Mouse (Mus musculus): ENCODE measurements around the gene Chfr. TPM values are rescaled to one million over a fixed set of nuclear protein-coding genes. Genes with fewer than 3 reads are reported as not detected.

The Chfr gene
- total and polyA plus RNA-seq, 2 experiments = 18.4 to 19.8 TPM

DNA sequence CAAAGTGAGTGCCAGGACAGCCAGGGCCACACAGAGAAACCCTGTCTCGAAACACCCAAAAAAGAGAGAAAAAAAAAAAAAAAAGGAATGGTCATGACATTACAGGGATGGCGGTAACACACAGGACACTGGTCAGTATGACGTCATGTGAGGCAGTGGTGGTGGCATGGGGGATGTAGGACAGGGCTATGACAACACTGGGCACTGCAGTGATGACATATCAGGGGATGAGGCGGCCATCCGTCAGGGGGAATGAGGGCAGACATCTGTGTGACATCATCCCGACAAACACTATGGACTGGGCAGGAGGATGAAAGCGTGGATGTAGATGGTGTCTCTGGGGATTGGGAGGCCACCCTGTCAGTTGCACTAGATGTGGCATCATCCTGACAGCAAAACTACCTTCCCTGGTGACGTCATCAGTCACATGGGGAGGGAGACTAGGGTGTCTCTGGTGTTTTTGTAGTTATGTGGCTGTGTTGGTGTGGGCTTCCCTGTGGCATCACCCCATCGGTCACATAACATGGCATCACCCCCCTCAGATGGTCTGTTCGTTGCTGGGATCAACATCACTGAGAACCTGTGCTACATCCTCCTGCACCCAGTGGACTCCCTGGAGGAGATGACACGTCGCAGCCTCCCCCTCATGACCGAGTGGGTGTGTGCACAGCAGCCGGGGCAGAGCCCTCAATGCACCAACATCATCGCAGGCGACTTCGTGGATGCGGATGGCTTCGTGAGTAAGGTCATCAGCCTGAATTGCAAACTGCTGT, 32.6 kb upstream of the Chfr start:
- no peak overlapping the region for H3K27ac ChIP-seq (replicated peaks; ENCODE audit: insufficient read depth, low read depth, low read length)
- H3K36me3 ChIP-seq (ENCODE audit: control insufficient read depth, insufficient read depth, low read length) = peaks cover 9% of the 10 kb centered on the region; the same call in 1 of the 2 replicates
- no peak overlapping the region for H3K9ac ChIP-seq (ENCODE audit: low read depth, low read length)
- 95% methylated on average over 19 of the region's 19 CpGs for WGBS
- no peaks in the 10 kb centered on the region for H3K27me3 ChIP-seq (ENCODE audit: control insufficient read depth, insufficient read depth, low read length)
- DNase-seq (ENCODE audit: extremely low read depth, low read depth, low spot score) = no peak
- H3K79me2 ChIP-seq (ENCODE audit: control insufficient read depth, insufficient read depth, low read length) = peaks cover 6% of the 10 kb centered on the region; the same call in 1 of the 2 replicates
- H3K4me1 ChIP-seq (ENCODE audit: control insufficient read depth, insufficient read depth, low read length) = peaks cover 14% of the 10 kb centered on the region
- H3K4me3 ChIP-seq (ENCODE audit: insufficient read depth, low read depth, low read length) = no peak overlapping the region
- TF ChIP-seq POLR2A (IDR thresholded peaks at IDR 0.05; ENCODE audit: extremely low read depth, insufficient read depth, low read length) (no peak), CTCF (IDR thresholded peaks at IDR 0.05; ENCODE audit: low read depth, low read length) (no peak)

DNA sequence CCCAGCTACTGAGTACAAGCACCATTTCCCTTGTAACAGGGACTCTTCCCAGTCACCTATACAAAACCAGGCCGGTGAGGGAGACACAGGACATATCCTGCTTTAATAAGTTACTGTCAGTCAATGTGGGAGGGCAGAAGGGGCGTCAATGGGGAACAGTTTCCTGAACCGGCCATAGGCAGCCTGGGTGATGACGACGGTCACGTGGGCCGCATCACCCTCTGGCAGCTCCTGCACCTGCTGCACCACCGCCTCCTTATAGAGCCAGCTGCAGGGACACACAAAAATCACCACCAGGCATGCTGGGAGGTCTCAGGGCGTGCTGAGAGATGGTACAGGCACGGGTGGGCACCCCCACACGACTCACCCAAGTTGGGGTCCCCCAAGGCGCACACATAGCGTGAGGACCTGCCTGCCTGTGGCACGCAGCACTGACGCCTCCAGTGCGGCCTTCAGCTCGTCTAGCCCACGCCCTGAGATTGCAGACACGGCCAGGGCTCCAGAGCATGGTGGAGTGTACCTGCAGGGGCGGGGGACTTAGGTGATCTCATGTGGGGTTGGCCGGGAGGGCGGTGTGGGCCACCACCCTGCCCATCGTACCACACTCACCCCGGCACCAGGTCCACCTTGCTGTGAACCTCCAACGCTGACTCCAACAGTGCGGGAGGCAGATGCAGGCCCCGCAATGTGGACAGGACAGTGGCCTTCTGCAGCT, 31.6 kb upstream of the Chfr start:
- Histone ChIP-seq H3K9ac (ENCODE audit: low read depth, low read length) (no peak overlapping the region), H3K36me3 (ENCODE audit: control insufficient read depth, insufficient read depth, low read length) (peaks cover 9% of the 10 kb centered on the region; the same call in 1 of the 2 replicates), H3K4me1 (ENCODE audit: control insufficient read depth, insufficient read depth, low read length) (peaks cover 14% of the 10 kb centered on the region), H3K27ac (replicated peaks; ENCODE audit: insufficient read depth, low read depth, low read length) (no peak overlapping the region), H3K4me3 (ENCODE audit: insufficient read depth, low read depth, low read length) (no peak overlapping the region), H3K79me2 (ENCODE audit: control insufficient read depth, insufficient read depth, low read length) (peaks cover 6% of the 10 kb centered on the region; the same call in 1 of the 2 replicates), H3K27me3 (ENCODE audit: control insufficient read depth, insufficient read depth, low read length) (no peaks in the 10 kb centered on the region)
- no peak for DNase-seq (ENCODE audit: extremely low read depth, low read depth, low spot score)
- TF ChIP-seq CTCF (IDR thresholded peaks at IDR 0.05; ENCODE audit: low read depth, low read length) = no peak
- TF ChIP-seq POLR2A (IDR thresholded peaks at IDR 0.05; ENCODE audit: extremely low read depth, insufficient read depth, low read length) = no peak
- WGBS = 96% methylated on average over 27 of the region's 27 CpGs

DNA sequence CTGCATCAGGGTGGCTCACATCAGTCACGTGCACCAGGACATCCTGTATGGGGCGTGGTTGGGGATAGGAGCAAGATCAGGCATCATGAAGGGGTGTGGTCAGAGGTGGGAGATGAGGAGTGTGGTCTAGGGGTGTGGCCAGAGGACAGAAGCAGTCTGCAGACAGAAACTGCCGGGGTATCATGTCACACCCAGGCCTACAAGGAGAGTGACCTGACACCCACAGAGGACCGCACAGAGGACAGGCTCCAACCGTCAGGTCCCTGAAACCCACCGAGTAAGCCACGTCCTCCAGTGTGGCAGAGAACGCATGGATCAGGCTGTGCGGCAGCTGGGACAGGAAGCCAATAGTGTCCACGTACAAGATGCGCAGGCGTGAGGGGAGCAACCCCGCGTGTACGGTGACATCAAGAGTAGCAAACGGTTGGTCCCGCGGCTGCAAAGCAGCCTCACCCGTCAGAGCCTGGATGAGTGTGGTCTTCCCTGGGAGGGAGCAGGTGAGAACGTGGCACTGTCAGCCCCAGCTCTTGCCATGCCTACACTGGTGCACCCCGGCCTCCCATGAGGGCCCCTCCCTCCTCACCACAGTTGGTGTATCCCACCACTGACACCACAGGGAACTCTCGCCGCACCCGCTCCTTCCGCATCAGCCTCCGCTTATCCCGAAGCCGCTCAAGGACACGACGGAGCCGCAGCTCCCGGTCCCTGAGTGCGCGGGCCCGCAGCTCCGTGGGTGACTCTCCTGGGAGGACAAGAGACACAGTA, 30.8 kb upstream of the Chfr start:
- H3K27me3 ChIP-seq (ENCODE audit: control insufficient read depth, insufficient read depth, low read length) = no peaks in the 10 kb centered on the region
- no peak for DNase-seq (ENCODE audit: extremely low read depth, low read depth, low spot score)
- H3K27ac ChIP-seq (replicated peaks; ENCODE audit: insufficient read depth, low read depth, low read length) = no peak overlapping the region
- no peak for TF ChIP-seq POLR2A (IDR thresholded peaks at IDR 0.05; ENCODE audit: extremely low read depth, insufficient read depth, low read length)
- no peak for TF ChIP-seq CTCF (IDR thresholded peaks at IDR 0.05; ENCODE audit: low read depth, low read length)
- H3K4me1 ChIP-seq (ENCODE audit: control insufficient read depth, insufficient read depth, low read length) = peaks cover 14% of the 10 kb centered on the region
- H3K79me2 ChIP-seq (ENCODE audit: control insufficient read depth, insufficient read depth, low read length) = peaks cover 6% of the 10 kb centered on the region; the same call in 1 of the 2 replicates
- WGBS = 97% methylated on average over 36 of the region's 36 CpGs
- H3K4me3 ChIP-seq (ENCODE audit: insufficient read depth, low read depth, low read length) = no peak overlapping the region
- peaks cover 9% of the 10 kb centered on the region; the same call in 1 of the 2 replicates for H3K36me3 ChIP-seq (ENCODE audit: control insufficient read depth, insufficient read depth, low read length)
- no peak overlapping the region for H3K9ac ChIP-seq (ENCODE audit: low read depth, low read length)

DNA sequence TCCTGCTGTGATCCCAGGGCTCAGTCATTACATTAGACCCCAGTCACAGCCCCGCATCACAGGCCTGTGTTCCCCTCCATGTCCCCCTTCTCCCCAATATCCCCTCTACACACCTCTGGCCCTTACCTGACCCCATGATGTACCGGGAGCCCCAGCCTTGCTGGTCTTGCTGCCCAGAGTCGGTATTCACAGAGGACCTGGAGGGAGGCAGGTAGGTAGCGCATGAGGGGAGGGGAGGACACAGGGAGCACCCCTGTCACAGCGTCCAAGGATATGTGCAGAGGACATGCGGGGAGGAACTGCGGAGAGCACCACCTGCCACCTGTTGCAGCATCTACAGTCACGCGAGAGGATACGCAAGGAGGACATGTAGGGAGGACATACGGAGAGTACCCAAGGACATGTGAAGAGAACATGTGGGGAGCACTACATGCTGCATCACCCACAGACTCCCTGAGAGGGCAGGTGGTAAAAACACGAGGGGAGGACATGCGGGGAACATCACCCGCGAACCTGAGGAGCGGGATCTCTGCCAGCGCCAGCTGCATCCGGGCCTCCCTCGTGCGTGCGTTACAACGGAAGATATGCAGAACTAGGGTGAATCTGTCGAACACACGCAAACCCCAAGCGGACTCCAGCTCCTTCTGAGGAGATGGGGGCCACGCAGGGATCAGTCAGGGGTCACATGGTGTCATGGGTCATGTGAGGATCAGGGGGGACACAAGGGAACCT, 29.3 kb upstream of the Chfr start:
- no peak for DNase-seq (ENCODE audit: extremely low read depth, low read depth, low spot score)
- Histone ChIP-seq H3K27me3 (ENCODE audit: control insufficient read depth, insufficient read depth, low read length) (no peaks in the 10 kb centered on the region), H3K9ac (ENCODE audit: low read depth, low read length) (no peak overlapping the region), H3K4me1 (ENCODE audit: control insufficient read depth, insufficient read depth, low read length) (peaks cover 12% of the 10 kb centered on the region), H3K27ac (replicated peaks; ENCODE audit: insufficient read depth, low read depth, low read length) (no peak overlapping the region), H3K36me3 (ENCODE audit: control insufficient read depth, insufficient read depth, low read length) (peaks cover 9% of the 10 kb centered on the region; the same call in 1 of the 2 replicates), H3K79me2 (ENCODE audit: control insufficient read depth, insufficient read depth, low read length) (peaks cover 6% of the 10 kb centered on the region; the same call in 1 of the 2 replicates), H3K4me3 (ENCODE audit: insufficient read depth, low read depth, low read length) (peak overlapping the region; percentile 85; the same call in 1 of the 2 replicates)
- TF ChIP-seq CTCF (IDR thresholded peaks at IDR 0.05; ENCODE audit: low read depth, low read length) = no peak
- 95% methylated on average over 26 of the region's 26 CpGs for WGBS

DNA sequence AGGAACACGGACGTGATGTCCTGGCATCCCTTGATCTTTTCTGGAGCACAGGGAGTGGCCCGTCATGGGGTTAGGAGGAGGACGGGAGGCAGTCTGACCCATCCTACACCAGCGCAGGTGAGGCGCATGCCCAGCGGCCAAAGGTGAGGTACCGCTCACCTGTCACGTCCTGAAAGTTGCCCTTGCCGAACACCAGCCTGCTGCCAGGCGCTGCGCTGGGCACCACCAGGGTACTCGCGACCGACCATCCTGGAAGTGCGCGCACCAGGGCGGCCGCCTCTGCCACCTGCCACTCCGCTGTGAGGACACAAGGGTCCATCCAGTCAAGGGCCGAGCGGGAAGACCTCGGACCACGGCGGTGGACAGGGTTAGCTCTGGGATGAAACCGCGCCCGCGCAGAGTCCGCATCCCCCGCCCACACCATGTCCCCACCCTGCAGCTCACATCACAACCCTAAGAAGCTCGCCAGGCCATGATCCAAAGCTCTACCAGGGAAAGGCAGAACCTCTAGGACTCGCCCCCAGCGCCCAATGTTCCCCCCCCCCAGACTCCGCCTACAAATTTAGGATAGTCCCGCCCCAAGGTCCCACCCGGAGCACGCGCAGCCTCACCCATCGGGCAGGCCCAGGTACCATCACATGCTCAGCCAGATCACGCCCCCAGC, 28.6 kb upstream of the Chfr start:
- Histone ChIP-seq H3K36me3 (ENCODE audit: control insufficient read depth, insufficient read depth, low read length) (peaks cover 9% of the 10 kb centered on the region; the same call in 1 of the 2 replicates), H3K4me3 (ENCODE audit: insufficient read depth, low read depth, low read length) (peak overlapping the region; percentile 85), H3K27ac (replicated peaks; ENCODE audit: insufficient read depth, low read depth, low read length) (peak overlapping the region; percentile 32), H3K9ac (ENCODE audit: low read depth, low read length) (peak overlapping the region; percentile 86), H3K4me1 (ENCODE audit: control insufficient read depth, insufficient read depth, low read length) (peaks cover 6% of the 10 kb centered on the region; the same call in 1 of the 2 replicates), H3K79me2 (ENCODE audit: control insufficient read depth, insufficient read depth, low read length) (peaks cover 6% of the 10 kb centered on the region; the same call in 1 of the 2 replicates), H3K27me3 (ENCODE audit: control insufficient read depth, insufficient read depth, low read length) (no peaks in the 10 kb centered on the region)
- TF ChIP-seq POLR2A (IDR thresholded peaks at IDR 0.05; ENCODE audit: extremely low read depth, insufficient read depth, low read length) (no peak), CTCF (IDR thresholded peaks at IDR 0.05; ENCODE audit: low read depth, low read length) (no peak)
- DNase-seq (ENCODE audit: extremely low read depth, low read depth, low spot score) = no peak
- 23% methylated on average over 41 of the region's 41 CpGs for WGBS
